Mouse (Mus musculus) splenic B cell, adult 2 months (primary cell): ENCODE results near the gene Lrba.

Source experiments
- DNase-seq: peaks from one replicate; pipeline ENCODE4 v3.0.0-alpha.2; 2011; ENCODE audit warnings: low read depth, low spot score
- H3K27me3 ChIP-seq: 2 replicates; pipeline ENCODE4 v1.6.1; 2012; ENCODE audit warnings: mild to moderate bottlenecking, low read length, moderate library complexity, mixed read lengths; ENCODE audit not compliant: control insufficient read depth, poor library complexity, insufficient read depth, severe bottlenecking
- H3K36me3 ChIP-seq: 2 replicates; pipeline ENCODE4 v1.6.1; 2012; ENCODE audit warnings: mild to moderate bottlenecking, low read length, moderate library complexity, mixed read lengths; ENCODE audit not compliant: control insufficient read depth, poor library complexity, insufficient read depth, severe bottlenecking

Gene Lrba

DNA sequence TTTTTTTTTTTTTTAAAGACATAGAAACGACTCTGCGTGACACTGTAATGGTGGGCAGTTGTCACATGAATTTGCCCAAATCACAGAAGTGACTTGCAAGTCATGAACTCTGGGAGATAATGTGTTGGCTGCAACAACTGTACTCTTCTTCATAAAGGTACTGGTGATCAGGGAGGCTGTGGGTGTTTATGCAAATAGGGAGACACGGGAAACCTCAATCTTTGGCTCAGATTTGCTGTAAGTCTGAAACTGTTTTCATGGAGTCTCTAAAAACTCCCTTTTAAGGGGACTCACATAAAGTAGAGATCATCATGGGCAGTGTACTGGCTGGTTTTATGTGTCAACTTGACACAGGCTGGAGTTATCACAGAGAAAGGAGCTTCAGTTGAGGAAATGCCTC lies 603.0 kb downstream of the Lrba start:
- DNase-seq, result no peak
- Histone ChIP-seq H3K36me3 (peaks cover 2% of the 10 kb centered on the region), H3K27me3 (no peaks in the 10 kb centered on the region)

DNA sequence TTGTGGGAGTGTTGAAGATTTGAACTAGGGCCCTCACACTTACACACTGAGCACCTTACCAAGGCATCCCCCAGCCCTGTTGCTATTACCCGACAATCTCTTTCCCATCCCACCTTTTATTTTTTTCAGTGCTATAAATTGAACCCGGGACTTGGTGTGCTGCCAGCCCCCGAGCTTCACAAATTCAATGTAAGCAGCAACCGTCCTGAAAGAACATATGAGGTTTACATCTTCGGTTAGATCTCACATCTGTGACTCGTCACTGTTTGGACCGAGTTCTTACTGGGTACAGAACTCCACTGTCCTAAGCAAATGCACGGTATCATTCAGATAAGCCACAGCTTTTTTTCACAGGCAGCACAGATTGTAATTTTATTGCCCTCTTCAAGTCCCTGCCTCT lies 607.6 kb downstream of the Lrba start:
- peaks cover 2% of the 10 kb centered on the region for H3K36me3 ChIP-seq
- no peaks in the 10 kb centered on the region for H3K27me3 ChIP-seq
- DNase-seq, result no peak
